ENCODE assay signal across 14 mouse cellular contexts in genomic region chr4:118517497-118518146, GRCm38 (mm10). TPM values are rescaled to one million over a fixed set of nuclear protein-coding genes. Genes with fewer than 3 reads are reported as not detected.
DNase-seq lines count a peak whose midpoint lies in the region; ATAC-seq and TF ChIP-seq lines count a peak whose summit lies in the region.
"Had no signal": no experiment of that assay in that cellular context is flagged by ENCODE, and none has a peak within 500 bp of the region (broad histone marks: within the 10 kb centered on the region; RNA-seq: fewer than 3 reads in every experiment).

No protein-coding gene starts in this region.

- no peak for ATAC-seq in heart, embryonic 16.5 days (replicated peaks; ENCODE audit: extremely low read depth, insufficient read depth, low FRiP score)
- no peak; the same call in none of the 2 replicates for ATAC-seq in midbrain, embryonic 13.5 days
- no peak for ATAC-seq in forebrain, embryonic 13.5 days

- peak; percentile 94 for TF ChIP-seq EP300 in ES-Bruce4 (IDR thresholded peaks at IDR 0.05; ENCODE audit: insufficient read depth, low read depth, low read length)

- H3K36me3 ChIP-seq in heart, embryonic 16.5 days (ENCODE audit: control insufficient read depth, insufficient read depth): no peaks in the 10 kb centered on the region
- no peaks in the 10 kb centered on the region for H3K36me3 ChIP-seq in ES-Bruce4 (ENCODE audit: control insufficient read depth, insufficient read depth, low read length, poor library complexity, severe bottlenecking)
- no peaks in the 10 kb centered on the region for H3K36me3 ChIP-seq in midbrain, embryonic 13.5 days
- H3K36me3 ChIP-seq in forebrain, embryonic 13.5 days (ENCODE audit: poor library complexity, severe bottlenecking): no peaks in the 10 kb centered on the region
- H3K36me3 ChIP-seq: embryonic facial prominence, embryonic 12.5 days; hindbrain, embryonic 15.5 days had no signal

- H3K9ac ChIP-seq in heart, embryonic 16.5 days (ENCODE audit: low read length): no peak overlapping the region
- peak overlapping the region; percentile 23 for H3K9ac ChIP-seq in ES-Bruce4 (ENCODE audit: low read depth, poor library complexity, severe bottlenecking)
- H3K9ac ChIP-seq in midbrain, embryonic 13.5 days (replicated peaks): no peak overlapping the region
- no peak overlapping the region for H3K9ac ChIP-seq in forebrain, embryonic 13.5 days
- H3K9ac ChIP-seq: embryonic facial prominence, embryonic 12.5 days; hindbrain, embryonic 15.5 days had no signal

- H3K27ac ChIP-seq in heart, embryonic 16.5 days (ENCODE audit: low read length): no peak overlapping the region
- H3K27ac ChIP-seq in ES-Bruce4 (ENCODE audit: insufficient read depth, low read length): peak overlapping the region; percentile 79
- H3K27ac ChIP-seq in midbrain, embryonic 13.5 days: no peak overlapping the region
- no peak overlapping the region for H3K27ac ChIP-seq in forebrain, embryonic 13.5 days
- H3K27ac ChIP-seq: embryonic facial prominence, embryonic 12.5 days; hindbrain, embryonic 15.5 days had no signal

- peaks cover 8% of the 10 kb centered on the region for H3K4me1 ChIP-seq in heart, embryonic 16.5 days (ENCODE audit: control insufficient read depth, insufficient read depth, low read length)
- peaks cover 1% of the 10 kb centered on the region for H3K4me1 ChIP-seq in ES-Bruce4 (ENCODE audit: control insufficient read depth, insufficient read depth, low read length)
- H3K4me1 ChIP-seq in midbrain, embryonic 13.5 days (replicated peaks): peaks cover 18% of the 10 kb centered on the region
- peaks cover 11% of the 10 kb centered on the region for H3K4me1 ChIP-seq in forebrain, embryonic 13.5 days

- no peak for DNase-seq in heart, postnatal 36 days
- peak; percentile 52 for DNase-seq in ZHBTc4 (ENCODE audit: low read depth, low spot score)
- DNase-seq in adrenal gland, adult 2 months: no peak
- no peak for DNase-seq in adrenal gland, postnatal 4 days (ENCODE audit: low spot score in 2 of 2)
- DNase-seq: cerebellum, adult 8-10 months had no signal

- TF ChIP-seq POLR2A in ES-Bruce4 (IDR thresholded peaks at IDR 0.05; ENCODE audit: insufficient read depth, low read length): no peak

- no peak overlapping the region for H3K4me3 ChIP-seq in heart, embryonic 16.5 days (ENCODE audit: low read length)
- peak overlapping the region; percentile 39 for H3K4me3 ChIP-seq in ES-Bruce4 (ENCODE audit: low read depth, low read length)
- H3K4me3 ChIP-seq in midbrain, embryonic 13.5 days (replicated peaks): no peak overlapping the region
- no peak overlapping the region for H3K4me3 ChIP-seq in forebrain, embryonic 13.5 days
- H3K4me3 ChIP-seq: embryonic facial prominence, embryonic 12.5 days; hindbrain, embryonic 15.5 days; myocyte had no signal

- H3K9me3 ChIP-seq in heart, embryonic 16.5 days (replicated peaks; ENCODE audit: control insufficient read depth, low read length): no peaks in the 10 kb centered on the region
- H3K9me3 ChIP-seq in ES-Bruce4 (replicated peaks; ENCODE audit: control insufficient read depth, insufficient read depth, low read length, poor library complexity, severe bottlenecking): no peaks in the 10 kb centered on the region
- no peaks in the 10 kb centered on the region for H3K9me3 ChIP-seq in midbrain, embryonic 13.5 days
- no peaks in the 10 kb centered on the region for H3K9me3 ChIP-seq in forebrain, embryonic 13.5 days (replicated peaks)
- H3K9me3 ChIP-seq: embryonic facial prominence, embryonic 12.5 days; hindbrain, embryonic 15.5 days had no signal

- intact Hi-C loops in heart, postnatal 36 days (cut with DNase I): loop anchor here (2.0 kb wide), 1 partner anchor 71 kb away; no protein-coding TSS in a partner anchor

- H3K27me3 ChIP-seq in heart, embryonic 16.5 days (ENCODE audit: control insufficient read depth, insufficient read depth, low read length): no peaks in the 10 kb centered on the region; the same call in 1 of the 2 replicates
- no peaks in the 10 kb centered on the region for H3K27me3 ChIP-seq in ES-Bruce4 (ENCODE audit: control insufficient read depth, insufficient read depth, low read length, poor library complexity, severe bottlenecking)
- peaks cover 6% of the 10 kb centered on the region; the same call in 1 of the 2 replicates for H3K27me3 ChIP-seq in midbrain, embryonic 13.5 days
- H3K27me3 ChIP-seq in forebrain, embryonic 13.5 days: peaks cover 6% of the 10 kb centered on the region
- H3K27me3 ChIP-seq: hindbrain, embryonic 15.5 days had no signal

- 41% methylated on average over 16 of the region's 16 CpGs for WGBS in heart, embryonic 16.5 days
- WGBS in midbrain, embryonic 13.5 days: 35% methylated on average over 16 of the region's 16 CpGs
- WGBS in forebrain, embryonic 13.5 days: 47% methylated on average over 16 of the region's 16 CpGs

- no peak for TF ChIP-seq CTCF in ES-Bruce4 (IDR thresholded peaks at IDR 0.05; ENCODE audit: low read depth, low read length)

- H3K4me2 ChIP-seq in heart, embryonic 16.5 days (ENCODE audit: low read depth, low read length): peak overlapping the region; percentile 5; the same call in 1 of the 2 replicates
- H3K4me2 ChIP-seq in midbrain, embryonic 13.5 days (replicated peaks): peak overlapping the region; percentile 9; the same call in 1 of the 2 replicates
- no peak overlapping the region for H3K4me2 ChIP-seq in forebrain, embryonic 13.5 days
- H3K4me2 ChIP-seq: embryonic facial prominence, embryonic 12.5 days; hindbrain, embryonic 15.5 days had no signal

RNA-seq across cellular contexts. Expression of gene 2610528J11Rik, which starts 9.2 kb away (rescaled TPM):
- 1.4 and 1.8 TPM in 2 replicates for polyA plus RNA-seq in heart, embryonic 16.5 days (2015; fragmentation: Nextera tagmentation; extraction: Ambion mirVana)
- not detected for total RNA-seq in heart, postnatal 36 days (2021)
- 19.5 and 20.0 TPM in 2 replicates for polyA plus RNA-seq in ES-Bruce4 (2011; ENCODE audit: insufficient read depth, insufficient read length, low read depth, missing spikeins)
- 0.16 TPM in 1 of 2 replicates, not detected in the other for polyA plus RNA-seq in midbrain, embryonic 13.5 days (2015; fragmentation: Nextera tagmentation; extraction: Ambion mirVana)
- total RNA-seq in adrenal gland, adult 2 months (2021): not detected
- not detected in 2 replicates for polyA plus RNA-seq in adrenal gland, adult 2 months (2012; rRNA removed)
- 1 to 10 TPM; 1.1 to 5.1 TPM for total RNA-seq in adrenal gland, postnatal 4 days (2021)
- polyA plus RNA-seq in forebrain, embryonic 13.5 days (2015; fragmentation: Nextera tagmentation; extraction: Ambion mirVana): 0.18 TPM in 1 of 2 replicates, not detected in the other
- total RNA-seq: CH12.LX; gastrocnemius, adult 18-20 months had no signal
- polyA plus RNA-seq: hindbrain, embryonic 15.5 days; myocyte had no signal

RNA-seq across cellular contexts. Expression of gene Tmem125, which starts 26.2 kb away (rescaled TPM):
- polyA plus RNA-seq in heart, embryonic 16.5 days (2015; fragmentation: Nextera tagmentation; extraction: Ambion mirVana): 0.80 and 0.95 TPM in 2 replicates
- total RNA-seq in heart, postnatal 36 days (2021): under 1 TPM in 1 of 2 experiments, not detected in 1; 0.33 TPM
- polyA plus RNA-seq in ES-Bruce4 (2011; ENCODE audit: insufficient read depth, insufficient read length, low read depth, missing spikeins): 9.7 and 11.9 TPM in 2 replicates
- 0.22 TPM in 1 of 2 replicates, not detected in the other for polyA plus RNA-seq in midbrain, embryonic 13.5 days (2015; fragmentation: Nextera tagmentation; extraction: Ambion mirVana)
- under 1 TPM in 1 of 2 experiments, not detected in 1; 0.21 TPM for total RNA-seq in adrenal gland, adult 2 months (2021)
- 0.17 and 0.33 TPM in 2 replicates for polyA plus RNA-seq in adrenal gland, adult 2 months (2012; rRNA removed)
- total RNA-seq in adrenal gland, postnatal 4 days (2021): 1 to 10 TPM; 1.2 to 1.9 TPM
- not detected in 2 replicates for polyA plus RNA-seq in forebrain, embryonic 13.5 days (2015; fragmentation: Nextera tagmentation; extraction: Ambion mirVana)
- total RNA-seq: CH12.LX; gastrocnemius, adult 18-20 months had no signal
- polyA plus RNA-seq: myocyte had no signal

RNA-seq across cellular contexts. Expression of gene Tie1, which starts 27.8 kb away (rescaled TPM):
- 52.1 and 60.8 TPM in 2 replicates for polyA plus RNA-seq in heart, embryonic 16.5 days (2015; fragmentation: Nextera tagmentation; extraction: Ambion mirVana)
- total RNA-seq in heart, postnatal 36 days (2021): 10 to 100 TPM; 66.5 to 81.4 TPM
- 0.19 and 0.26 TPM in 2 replicates for polyA plus RNA-seq in ES-Bruce4 (2011; ENCODE audit: insufficient read depth, insufficient read length, low read depth, missing spikeins)
- polyA plus RNA-seq in midbrain, embryonic 13.5 days (2015; fragmentation: Nextera tagmentation; extraction: Ambion mirVana): 13.7 and 14.4 TPM in 2 replicates
- 10 to 100 TPM; 30.3 to 52.5 TPM for total RNA-seq in adrenal gland, adult 2 months (2021)
- 78.4 and 96.9 TPM in 2 replicates for polyA plus RNA-seq in adrenal gland, adult 2 months (2012; rRNA removed)
- 10 to 100 TPM; 55.6 to 56.8 TPM for total RNA-seq in adrenal gland, postnatal 4 days (2021)
- polyA plus RNA-seq in forebrain, embryonic 13.5 days (2015; fragmentation: Nextera tagmentation; extraction: Ambion mirVana): 11.6 and 11.9 TPM in 2 replicates
- total RNA-seq: CH12.LX had no signal
- polyA plus RNA-seq: myocyte had no signal

Comparison
In these comparisons a context has a peak if more than half of its experiments do, and no peak if none do; other contexts are left out.
1. RNA of gene Tie1, which starts 27.8 kb away (polyA plus RNA-seq): 78.4 to 96.9 TPM in adrenal gland, adult 2 months, 52.1 to 60.8 TPM in heart, embryonic 16.5 days, 13.7 to 14.4 TPM in midbrain, embryonic 13.5 days and 11.6 to 11.9 TPM in forebrain, embryonic 13.5 days; 0.19 to 0.26 TPM in ES-Bruce4; every median in the first group is over 10 times any median in the second.